Mouse (Mus musculus): Measurements from ENCODE around the gene Atxn1.

The Atxn1 gene

GRCm38 (mm10) chr13:45964853-45965593 is at the start of gene Atxn1:
Gene Atxn1 (minus strand): TSS chr13:45965008.
- DNase-seq, result peak; percentile 89

GRCm38 (mm10) chr13:46011232-46011631 is 46.4 kb upstream of the Atxn1 start:
- no peak for DNase-seq

GRCm38 (mm10) chr13:46010075-46010474 is 45.3 kb upstream of the Atxn1 start:
- no peak for DNase-seq

- DNase-seq, result no peak
Measured at GRCm38 (mm10) chr13:46008831-46009666, 44.2 kb upstream of the Atxn1 start.

GRCm38 (mm10) chr13:46006211-46007102 is 41.6 kb upstream of the Atxn1 start:
- peak; percentile 65 for DNase-seq

- DNase-seq, result no peak
Measured at GRCm38 (mm10) chr13:46005656-46006055, 40.8 kb upstream of the Atxn1 start.

- DNase-seq, result no peak
Measured at GRCm38 (mm10) chr13:46001356-46001755, 36.5 kb upstream of the Atxn1 start.

GRCm38 (mm10) chr13:45992953-45993352 is 28.1 kb upstream of the Atxn1 start:
- DNase-seq, result no peak

GRCm38 (mm10) chr13:45990486-45990885 is 25.7 kb upstream of the Atxn1 start:
- no peak for DNase-seq

- no peak for DNase-seq
Measured at GRCm38 (mm10) chr13:45979246-45979645, 14.4 kb upstream of the Atxn1 start.

- peak; percentile 12 for DNase-seq
Measured at GRCm38 (mm10) chr13:45976894-45977293, 12.1 kb upstream of the Atxn1 start.

GRCm38 (mm10) chr13:45974651-45975050 is 9.8 kb upstream of the Atxn1 start:
- no peak for DNase-seq

- DNase-seq, result no peak
Measured at GRCm38 (mm10) chr13:45973972-45974490, 9.2 kb upstream of the Atxn1 start.

- no peak for DNase-seq
Measured at GRCm38 (mm10) chr13:45970920-45971536, 6.2 kb upstream of the Atxn1 start.

- no peak for DNase-seq
Measured at GRCm38 (mm10) chr13:45968206-45968605, 3.4 kb upstream of the Atxn1 start.

- no peak for DNase-seq
Measured at GRCm38 (mm10) chr13:45967371-45967770, 2.6 kb upstream of the Atxn1 start.

GRCm38 (mm10) chr13:45966586-45966985 is 1.8 kb upstream of the Atxn1 start:
- no peak for DNase-seq

GRCm38 (mm10) chr13:45965594-45966432 is 1.0 kb upstream of the Atxn1 start:
- peak; percentile 66 for DNase-seq

- peak; percentile 76 for DNase-seq
Measured at GRCm38 (mm10) chr13:45964331-45964852, 416 bp downstream of the Atxn1 start.

GRCm38 (mm10) chr13:45963497-45964330 is 1.1 kb downstream of the Atxn1 start:
- peak; percentile 86 for DNase-seq

All from cerebellum, adult 9-11 months (tissue).